Mouse (Mus musculus): Measurements from ENCODE around the gene Kctd10. TPM values are rescaled to one million over a fixed set of nuclear protein-coding genes. Genes with fewer than 3 reads are reported as not detected.

Kctd10 gene
- polyA plus RNA-seq (2012; rRNA removed), result 68.4 and 85.6 TPM in 2 replicates

DNA sequence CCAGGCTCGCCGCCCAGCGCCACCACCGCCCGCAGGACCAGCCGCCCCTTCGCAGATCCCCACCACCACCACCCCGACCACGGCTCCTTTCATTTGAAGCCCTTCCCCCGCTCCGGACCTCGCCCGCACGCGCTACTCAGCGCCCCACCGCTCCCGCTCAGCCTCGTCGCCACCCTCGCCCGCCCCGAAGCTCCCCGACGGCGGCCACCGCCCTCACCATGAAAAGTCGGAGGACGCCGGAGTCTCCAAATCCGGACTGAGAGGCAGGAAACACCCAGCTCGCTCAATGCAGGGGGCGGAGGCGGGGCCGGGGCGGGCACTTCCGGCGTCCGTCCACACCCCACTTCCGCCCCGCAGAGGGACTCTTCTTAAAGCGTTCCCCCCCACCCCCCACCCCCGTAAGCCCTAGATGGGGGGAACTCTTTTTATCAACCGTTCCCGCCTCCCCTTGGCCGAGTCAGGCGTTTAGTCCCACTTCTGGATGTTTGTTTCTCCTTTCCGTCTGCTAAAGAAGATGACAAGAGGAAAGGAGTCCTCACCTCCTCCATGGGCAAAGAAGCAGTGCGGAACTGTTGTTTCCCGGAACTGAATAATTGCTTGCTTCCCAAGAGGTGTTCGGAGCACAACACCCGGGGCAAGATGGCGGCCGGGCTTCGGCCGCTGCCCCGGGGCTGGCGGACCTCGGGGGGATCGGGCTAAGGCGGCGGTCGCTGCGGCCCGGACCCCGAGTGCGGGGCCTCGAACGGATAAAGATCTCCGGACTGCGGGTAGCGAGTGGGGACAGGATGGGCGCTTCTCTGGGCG, at the start of gene Kctd10, which contains the start of gene Ube3b:
Gene Kctd10 (minus strand): TSS at position 300 of the 804 bp plus-strand sequence.
Gene Ube3b (plus strand): TSS at position 399 of the 804 bp plus-strand sequence.
- DNase-seq (ENCODE audit: low read depth), result peak; percentile 69

DNA sequence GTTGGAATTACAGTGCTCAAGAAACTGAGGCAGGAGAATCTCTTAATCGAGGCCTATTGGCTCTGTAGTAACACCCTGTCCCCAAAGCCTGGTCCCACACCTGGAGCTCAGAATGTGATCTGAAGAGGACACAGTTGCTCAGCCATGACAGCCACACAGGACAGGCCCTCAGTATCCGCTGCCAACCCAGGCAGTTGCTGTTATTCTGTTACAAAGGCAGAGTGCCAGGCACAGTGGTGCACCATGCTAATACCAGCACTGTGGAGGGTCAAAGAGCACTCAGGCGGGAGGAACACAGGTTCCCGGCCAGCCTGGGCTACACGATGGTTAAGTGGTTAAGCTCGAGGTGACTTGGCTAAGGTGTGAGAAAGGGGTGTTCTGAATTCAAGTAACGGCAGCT, 49.5 kb upstream of the Kctd10 start:
- DNase-seq (ENCODE audit: low read depth), result no peak

DNA sequence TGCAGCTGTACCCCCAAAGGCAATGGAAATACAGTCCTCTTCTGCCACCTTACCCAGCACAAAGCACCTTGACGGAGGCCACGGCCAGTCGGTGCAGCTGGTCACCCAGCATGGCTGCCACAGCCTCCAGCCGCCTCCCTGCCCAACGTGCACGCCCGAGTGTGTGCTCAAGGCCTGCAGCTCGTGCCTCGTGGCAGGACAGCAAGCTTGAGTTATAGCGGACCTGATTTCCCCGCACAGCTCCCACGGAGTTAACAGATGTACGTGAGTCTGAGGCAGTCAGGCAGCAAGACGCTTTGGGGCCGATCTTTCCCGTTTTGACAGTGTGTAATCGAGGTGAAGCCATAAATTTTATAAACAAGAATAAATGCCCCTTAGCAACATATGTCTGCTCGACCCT, 48.3 kb upstream of the Kctd10 start:
- DNase-seq (ENCODE audit: low read depth), result no peak

DNA sequence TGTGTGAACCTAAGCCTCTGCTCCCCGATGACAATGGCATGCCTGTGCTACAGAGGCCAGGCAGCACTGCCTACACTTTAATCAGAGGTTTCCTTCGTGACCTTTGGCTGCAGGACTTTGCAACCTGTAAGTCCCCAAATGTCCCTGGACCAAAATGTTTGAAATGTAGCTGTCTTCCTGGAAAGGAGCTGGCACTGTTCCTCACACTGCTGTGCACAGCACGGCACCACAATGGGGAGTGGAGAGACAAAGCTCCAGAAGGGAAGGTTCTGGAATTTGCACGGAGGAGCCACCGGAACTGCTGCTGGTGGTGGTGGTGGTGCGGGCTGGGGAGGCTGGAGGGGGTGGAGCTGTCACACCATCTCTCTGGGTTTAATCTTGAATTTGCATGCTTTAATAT, 46.4 kb upstream of the Kctd10 start:
- no peak for DNase-seq (ENCODE audit: low read depth)

DNA sequence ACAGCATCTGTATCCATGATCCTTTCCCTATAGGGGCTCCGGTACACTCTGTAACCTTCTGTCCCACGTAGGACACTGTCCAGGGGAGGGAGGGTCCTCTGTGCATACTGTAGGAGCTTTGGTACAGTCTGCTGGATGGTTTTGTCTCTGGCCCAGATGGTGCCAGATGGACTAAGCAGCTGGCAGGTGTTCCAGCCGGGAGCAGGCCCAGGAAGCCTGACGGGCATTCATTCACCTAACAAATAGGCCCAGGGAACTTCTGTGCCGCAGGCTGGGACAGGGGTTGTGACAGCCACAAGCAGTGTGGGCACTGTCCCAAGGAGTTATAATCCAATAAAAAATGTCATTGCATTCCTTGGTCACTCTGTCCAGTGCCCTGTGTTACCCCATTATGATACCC, 43.7 kb upstream of the Kctd10 start:
- no peak for DNase-seq (ENCODE audit: low read depth)

DNA sequence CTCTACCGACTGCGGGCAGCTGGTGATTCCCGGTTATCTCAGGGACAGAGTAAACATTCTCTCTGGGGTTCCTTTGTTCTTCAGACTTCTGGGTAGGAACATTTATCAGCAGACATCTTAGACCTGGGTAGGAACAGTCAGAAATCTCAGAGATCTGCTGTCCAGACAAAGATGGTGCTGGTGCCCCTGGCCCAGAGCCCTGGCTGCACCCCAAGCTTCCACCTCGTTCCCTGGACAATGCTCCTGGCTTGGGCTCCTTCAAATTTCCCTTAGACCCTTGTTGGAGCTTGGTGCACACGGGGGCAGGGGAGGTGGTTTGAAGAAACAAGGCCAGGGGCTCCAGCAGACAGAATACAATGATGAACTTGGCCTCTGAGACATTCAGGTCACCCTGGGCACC, 42.3 kb upstream of the Kctd10 start:
- no peak for DNase-seq (ENCODE audit: low read depth)

DNA sequence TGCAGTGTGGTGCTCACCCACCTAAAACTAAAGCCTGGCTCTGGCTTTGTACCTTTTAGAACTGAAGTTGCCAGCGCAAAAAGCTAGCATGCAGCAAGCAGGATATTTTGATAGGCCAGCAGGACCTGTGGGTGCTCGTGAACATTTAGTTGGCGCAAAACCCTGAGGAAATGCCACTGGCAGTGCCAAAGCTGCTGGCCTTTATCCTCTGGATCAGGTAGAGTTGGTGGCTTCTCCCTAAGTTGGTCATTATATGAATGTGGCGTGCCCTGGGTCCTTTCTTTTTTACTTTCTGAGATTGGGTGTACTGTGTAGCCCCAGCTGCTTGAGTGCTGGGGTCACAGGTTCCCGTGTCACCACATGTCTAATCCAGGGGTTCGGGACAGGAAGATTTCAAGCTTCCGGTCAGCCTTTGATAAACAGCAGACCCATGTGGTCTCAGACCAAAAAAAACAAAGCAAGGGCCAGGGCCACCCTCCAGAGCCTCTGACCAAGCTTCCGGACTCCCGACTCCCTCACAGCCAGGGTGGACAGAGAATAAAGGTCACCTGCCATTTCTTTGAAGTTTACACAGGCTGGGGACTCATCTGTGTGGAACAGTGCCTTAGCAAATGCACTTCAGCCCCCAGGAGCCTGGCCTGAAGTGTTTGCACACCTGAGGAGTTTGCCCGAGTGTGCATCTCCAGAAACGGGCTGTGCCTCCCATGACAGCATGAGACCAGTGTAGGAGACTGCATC, 41.4 kb upstream of the Kctd10 start:
- DNase-seq (ENCODE audit: low read depth), result no peak

DNA sequence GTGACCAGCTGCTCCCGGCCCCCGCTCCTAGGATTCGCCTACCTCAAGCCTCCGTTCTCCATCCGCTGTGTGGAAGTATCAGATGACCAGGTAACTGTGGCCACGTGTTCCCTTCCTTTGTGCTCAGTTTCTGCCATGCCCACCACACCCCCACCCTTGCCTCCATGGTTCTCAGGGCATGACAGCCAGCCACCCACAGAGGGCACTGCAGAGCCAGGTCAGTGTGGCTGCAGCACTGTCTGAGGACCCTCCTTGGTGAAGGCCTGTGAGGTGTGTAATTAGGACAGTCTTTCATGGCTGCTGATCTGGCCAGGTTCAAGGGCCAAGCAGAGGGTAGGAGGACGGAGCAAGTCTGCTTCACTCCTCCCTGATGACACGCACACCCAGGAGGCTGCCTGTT, 38.2 kb upstream of the Kctd10 start:
- no peak for DNase-seq (ENCODE audit: low read depth)

DNA sequence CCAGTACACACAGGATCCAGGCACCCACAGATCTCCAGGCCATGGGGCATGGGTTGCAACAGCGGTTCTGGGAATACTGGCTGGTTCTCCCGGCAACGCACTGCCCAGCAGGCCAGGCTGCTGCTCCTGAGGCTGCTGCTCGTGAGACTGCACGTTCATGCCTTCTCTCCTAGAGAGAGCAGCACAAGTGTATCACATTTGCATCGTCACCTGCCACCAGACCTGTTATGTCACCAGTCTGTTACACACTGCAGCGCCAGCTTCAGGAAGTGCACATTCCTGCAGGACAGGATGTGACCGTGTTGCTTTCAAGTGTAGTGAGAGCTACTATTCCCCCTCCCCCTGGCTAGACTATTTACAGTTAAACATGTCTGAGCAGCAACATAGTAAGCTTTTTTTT, 36.5 kb upstream of the Kctd10 start:
- no peak for DNase-seq (ENCODE audit: low read depth)

DNA sequence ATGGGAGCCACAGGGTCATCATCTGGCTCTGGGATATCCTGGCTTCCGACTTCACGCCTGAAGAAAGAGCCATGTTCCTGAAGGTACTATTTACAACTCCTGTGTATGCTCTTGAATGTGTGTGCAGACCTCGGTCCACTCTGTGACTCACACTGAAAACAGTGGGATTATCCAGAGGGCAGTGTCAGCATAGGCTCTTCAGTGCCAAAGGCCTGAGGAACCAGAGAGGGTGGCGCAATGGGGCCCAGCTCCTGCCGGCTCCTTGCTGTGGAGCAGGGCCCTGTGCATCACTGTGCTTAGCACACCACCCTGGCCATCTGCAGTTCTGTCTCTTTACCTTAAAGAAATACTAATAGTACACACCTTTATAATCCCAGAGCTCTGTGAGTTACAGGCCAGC, 35.3 kb upstream of the Kctd10 start:
- DNase-seq (ENCODE audit: low read depth), result no peak

DNA sequence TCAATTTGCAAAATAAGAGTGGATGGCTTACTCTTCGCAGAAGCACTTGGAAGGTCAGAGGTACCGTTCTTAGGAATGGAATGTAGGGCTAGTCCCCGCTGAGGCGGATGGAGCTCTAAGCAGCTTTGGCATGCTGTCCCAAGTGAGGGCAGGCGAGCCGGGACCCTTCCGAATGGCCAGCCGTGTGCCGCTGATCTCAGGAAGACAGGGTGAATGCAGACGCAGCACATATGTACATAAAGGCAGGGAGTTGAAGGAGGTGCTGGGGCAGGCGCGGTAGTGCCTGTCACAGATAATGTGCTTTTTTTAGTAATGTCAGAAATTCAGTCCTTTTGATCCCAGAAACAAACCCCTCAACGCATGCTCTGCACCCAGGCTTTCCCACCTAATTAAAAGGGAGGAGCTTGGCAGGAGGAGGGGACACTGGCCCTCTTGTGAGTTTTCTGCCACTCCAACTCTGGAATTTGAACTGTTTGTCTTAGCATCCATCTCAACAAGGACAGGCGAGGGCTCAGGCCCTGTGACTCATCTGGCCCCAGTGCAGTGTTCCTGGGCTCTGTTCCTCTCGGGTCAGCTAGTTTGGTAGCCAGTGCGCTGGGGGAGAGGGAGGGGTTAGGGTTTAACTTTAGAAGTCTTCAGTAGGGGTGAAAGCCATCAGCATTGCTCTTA, 32.9 kb upstream of the Kctd10 start:
- no peak for DNase-seq (ENCODE audit: low read depth)

DNA sequence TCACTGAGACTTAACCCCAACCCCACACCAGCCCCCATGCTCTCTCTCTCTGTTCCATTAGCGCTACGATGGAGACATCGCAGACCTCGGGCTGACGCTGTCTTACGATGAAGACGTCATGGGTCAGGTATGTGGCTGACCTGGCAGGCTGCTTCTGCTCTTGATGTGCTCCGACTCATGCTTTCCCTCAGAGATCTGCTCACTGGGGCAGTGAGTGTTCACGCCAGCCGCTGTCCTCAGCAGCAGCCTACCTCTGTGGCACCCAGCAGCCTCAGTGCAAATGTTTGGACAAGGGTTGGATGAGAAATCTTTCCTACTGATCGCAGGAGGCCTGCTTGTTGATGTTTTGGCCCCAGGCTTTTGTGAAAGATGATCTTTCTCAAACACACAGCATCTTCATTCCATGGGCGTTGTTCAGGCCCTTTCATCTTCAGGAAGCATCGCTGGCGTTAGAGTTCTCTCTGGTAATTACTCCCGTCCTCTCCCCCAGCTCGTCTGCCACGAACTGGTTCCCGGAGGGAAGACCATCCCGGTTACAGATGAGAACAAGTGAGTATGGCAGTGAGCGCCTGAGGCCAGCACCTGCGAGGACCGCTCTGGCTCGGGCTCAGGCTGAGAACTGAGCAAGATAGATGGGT, 32.2 kb upstream of the Kctd10 start:
- DNase-seq (ENCODE audit: low read depth), result no peak

DNA sequence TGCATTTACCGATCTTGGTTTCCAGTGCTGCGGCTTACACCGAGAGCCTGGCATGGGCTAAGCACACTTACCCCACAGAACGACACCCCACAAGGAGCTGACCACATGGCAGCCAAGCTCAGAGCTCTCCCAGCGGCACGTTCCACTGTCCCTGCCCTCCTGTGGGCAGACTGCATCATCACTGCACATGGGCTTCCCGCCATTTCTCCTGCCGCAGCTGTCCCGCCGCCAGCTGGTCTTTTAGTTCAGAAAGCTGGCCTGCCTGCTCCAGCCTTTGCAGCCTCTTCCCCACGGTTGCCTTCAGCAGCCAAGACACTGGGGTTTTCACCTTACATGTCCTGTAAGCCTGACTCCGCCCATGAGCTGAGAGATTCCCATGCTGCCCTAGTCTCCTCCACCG, 30.1 kb upstream of the Kctd10 start:
- DNase-seq (ENCODE audit: low read depth), result no peak

DNA sequence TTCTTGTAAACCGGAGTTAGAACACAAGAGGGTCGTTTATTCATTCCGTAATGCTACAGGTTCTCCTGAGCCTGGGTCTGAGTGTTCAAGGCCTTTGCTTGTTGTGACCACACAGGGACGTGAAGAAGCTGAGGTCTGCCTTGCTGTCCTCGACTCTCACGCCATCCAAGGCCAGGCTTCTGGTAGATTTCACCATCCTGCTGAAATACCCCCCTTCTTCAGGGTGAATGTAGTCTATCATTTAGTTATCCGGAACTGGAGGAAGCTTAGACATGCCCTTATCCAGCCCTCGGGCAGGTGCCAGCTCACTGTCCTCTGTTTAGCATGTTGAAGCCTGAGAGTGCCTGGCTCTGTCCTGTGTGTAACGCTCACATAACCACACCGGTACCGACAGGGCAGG, 28.5 kb upstream of the Kctd10 start:
- DNase-seq (ENCODE audit: low read depth), result no peak

DNA sequence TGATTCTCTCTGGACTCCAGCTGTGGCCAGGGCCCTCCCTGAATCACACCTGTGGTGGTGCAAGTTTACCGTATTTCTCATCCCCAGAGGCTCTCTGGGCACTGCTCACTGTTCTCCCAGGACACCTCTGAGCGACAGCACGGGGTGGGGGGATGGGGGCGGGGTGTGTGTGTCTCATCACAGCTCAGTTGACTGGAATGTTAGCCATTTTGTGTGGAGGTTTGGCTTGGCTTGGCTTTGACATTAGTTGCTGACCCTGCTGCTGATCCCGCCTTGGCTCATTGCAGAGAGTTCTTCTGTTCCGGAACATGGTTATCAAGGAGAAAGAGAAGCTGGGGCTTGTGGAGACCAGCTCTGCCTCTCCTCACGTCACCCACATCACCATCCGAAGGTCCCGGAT, 27.5 kb upstream of the Kctd10 start:
- DNase-seq (ENCODE audit: low read depth), result no peak

DNA sequence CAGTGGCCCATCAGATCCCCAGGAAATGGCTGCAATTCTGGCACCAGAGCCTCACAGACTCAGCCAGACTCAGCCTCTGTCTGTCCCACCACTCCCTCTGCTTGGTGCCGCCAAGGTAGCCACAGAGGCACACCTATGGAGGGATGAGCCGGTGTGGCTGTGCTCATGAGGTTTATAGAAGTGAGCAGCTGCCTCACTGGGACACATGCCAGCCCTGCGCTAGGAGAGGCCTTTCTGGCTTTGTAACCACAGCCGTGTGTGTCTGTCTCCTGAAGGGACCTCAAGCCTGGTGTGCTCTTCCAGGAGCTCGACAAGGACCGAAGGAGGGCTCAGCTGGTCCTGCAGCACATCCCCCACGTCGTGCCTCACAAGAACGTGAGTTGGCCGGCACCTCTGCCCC, 27.0 kb upstream of the Kctd10 start:
- DNase-seq (ENCODE audit: low read depth), result no peak

DNA sequence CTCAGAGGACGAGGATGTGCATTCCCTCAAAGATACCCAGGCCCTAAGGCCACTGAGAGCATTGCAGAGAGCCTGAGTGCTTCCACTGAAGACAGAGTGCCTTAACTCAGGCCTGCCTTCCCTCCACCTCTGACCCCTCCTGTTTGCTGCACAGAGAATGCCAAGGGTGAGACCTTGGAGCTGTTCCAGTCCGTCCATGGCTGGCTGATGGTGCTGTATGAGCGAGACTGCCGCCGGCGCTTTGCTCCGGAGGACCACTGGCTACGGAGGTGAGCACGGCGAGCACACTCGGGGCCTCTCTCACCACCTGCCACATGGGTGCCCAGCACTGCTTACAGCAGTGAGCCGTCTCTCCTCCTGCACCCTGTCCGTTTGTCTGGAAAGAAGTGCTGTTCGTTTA, 26.3 kb upstream of the Kctd10 start:
- DNase-seq (ENCODE audit: low read depth), result no peak

DNA sequence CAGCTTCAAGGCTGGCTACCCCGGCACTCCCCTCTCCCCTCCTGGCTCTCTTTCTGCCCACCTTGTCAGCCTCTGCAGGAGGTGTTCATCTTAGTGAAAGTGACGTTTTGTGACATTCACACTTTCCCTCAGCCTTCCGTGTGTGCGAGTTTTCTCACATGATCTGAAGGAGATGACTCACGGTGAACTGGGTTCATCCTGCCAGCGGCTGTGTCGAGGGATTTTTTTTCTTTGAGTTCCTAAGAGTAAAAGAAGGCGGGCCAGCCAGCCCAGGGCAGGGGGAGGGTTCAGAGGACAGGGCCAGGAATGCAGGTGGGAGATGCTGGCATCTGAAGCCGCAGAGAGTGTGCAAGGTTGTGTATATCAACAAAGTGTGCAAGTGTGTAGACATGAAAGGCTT, 12.9 kb upstream of the Kctd10 start:
- DNase-seq (ENCODE audit: low read depth), result no peak

DNA sequence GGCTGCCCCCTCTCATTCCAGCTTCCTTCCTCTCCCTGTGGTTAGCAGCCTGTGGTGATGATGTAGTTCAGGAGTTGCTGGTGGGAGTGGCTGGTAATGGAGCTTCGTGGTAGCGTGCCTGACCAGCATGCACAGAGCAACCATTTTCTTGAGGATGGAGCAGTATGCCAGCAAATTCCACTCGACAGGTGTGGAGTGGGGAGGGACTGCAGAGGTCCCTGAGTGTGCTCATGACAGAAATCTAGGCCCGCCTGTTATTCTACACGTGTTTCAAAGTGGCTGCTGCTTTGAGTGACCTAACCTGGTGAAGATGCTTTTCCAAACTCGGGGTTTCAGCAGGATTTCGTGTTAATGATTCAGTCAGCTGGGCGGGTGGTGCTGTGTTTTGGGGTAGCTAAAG, 4.1 kb upstream of the Kctd10 start:
- no peak for DNase-seq (ENCODE audit: low read depth)

DNA sequence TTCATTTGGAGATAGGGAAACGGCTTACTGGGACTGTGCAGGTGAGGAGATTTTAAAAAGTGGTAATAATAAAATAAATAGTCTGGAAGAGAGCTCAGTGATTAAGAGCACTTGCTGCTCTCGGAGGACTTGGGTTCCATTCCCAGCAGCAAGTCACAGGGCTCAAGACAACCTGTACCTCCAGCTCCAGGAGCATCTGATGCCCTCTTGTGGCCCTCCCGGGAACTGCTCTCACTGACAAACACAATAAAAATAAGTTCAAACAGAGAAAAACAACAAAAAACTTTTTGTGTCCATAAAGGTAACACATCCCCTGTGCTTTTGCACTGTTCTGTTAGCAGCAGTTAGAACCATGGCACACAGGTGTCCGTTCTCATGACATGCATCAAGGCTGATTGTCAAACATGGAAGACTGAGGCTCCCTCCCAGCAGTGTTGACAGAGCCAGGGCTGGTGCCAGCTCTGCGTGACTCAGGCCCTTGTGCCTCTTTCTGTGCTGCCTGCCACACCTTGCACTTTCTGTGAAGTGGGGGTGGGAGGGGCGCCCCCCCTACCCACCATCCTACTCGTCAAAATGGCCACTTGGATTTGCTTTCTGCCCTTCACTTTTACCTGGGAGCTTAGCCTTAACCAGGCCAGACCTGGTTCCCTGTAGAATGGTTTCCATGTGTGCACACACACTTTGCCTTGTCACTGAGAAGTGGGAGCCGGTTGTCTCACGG, 3.0 kb upstream of the Kctd10 start:
- DNase-seq (ENCODE audit: low read depth), result no peak

DNA sequence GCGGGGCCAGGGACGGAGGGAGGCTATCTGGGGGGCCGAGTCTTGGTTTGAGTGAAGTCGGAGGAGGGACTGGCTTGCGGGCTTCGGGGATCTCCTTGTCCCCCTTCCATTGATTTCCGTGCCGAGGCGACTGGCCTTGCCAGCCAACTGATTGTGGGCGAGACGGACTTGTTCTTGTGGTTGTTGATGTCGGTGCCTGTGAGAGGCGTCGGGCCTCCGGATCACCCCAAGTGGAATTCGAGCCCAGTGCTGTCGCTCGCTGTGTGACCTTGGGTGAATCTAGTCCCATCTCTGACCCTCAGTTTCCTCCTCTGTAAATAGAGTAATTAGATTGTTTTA, 674 bp upstream of the Kctd10 start:
- no peak for DNase-seq (ENCODE audit: low read depth)

DNA sequence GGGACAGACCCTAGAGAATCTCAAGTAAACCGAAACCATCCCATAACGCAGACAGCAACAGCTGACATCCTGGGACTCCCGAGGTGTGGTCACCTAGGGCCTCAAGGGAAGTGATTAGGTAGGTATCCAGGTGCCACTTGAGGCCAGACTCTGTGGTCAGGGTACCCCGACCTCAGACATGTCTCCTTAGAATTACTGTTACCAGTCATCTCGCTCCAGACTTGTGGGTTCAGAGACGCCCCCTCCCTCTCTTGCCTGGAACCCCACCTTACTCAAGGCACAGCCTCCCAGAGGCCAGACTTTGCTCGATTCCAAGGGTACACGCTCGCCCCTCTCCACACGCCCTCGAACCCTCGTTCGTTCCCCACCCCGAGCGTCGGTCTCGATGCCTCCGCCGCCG, 545 bp downstream of the Kctd10 start:
- no peak for DNase-seq (ENCODE audit: low read depth)

Data from gonadal fat pad, adult 2 months (tissue).